Mouse (Mus musculus) embryo, embryonic 10.5 days (tissue): Measurements from ENCODE around the gene Gtf2b.

ENCODE experiments used
- DNase-seq: peaks from one replicate; pipeline ENCODE4 v3.0.0-alpha.2; 2015; ENCODE audit warnings: low spot score

Gene Gtf2b

GRCm38 (mm10) chr3:142764995-142765777 lies at the start of gene Gtf2b:
TSS of gene Gtf2b (plus strand) at chr3:142765045.
- peak; percentile 95 for DNase-seq

- peak; percentile 4 for DNase-seq
Observed at GRCm38 (mm10) chr3:142725481-142725880, 39.4 kb upstream of the Gtf2b start.

DNA sequence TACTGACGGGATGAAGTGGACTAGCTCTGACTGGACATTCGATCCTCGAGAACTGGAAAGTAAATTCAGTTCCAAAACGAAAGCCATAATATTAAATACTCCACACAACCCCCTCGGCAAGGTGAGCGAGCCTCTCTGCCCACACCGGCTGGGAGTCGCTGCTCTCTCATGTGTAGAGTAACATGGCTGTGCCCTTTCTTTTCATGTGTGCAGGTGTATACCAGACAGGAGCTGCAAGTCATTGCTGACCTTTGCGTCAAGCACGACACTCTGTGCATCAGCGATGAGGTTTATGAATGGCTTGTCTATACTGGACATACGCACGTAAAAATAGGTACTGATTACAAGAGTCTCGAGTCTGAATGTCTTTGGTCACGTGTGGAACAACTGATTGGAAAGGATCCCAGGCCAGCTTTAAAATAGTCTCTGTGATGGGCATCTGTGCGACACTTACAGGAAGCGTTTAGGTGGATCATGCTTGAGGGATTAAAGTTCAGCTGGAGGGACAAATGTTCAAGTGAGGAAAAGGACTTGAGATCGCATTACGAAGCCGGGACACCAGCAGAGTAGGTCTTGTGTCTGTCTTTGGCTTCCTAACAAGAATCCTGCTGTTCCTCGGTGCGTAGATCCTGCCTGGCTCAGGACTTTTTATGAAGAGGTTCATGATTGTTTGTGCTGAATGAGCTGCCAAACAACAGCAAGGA lies 38.7 kb upstream of the Gtf2b start:
- DNase-seq = no peak

- no peak for DNase-seq
Observed at GRCm38 (mm10) chr3:142734291-142734690, 30.6 kb upstream of the Gtf2b start.

DNA sequence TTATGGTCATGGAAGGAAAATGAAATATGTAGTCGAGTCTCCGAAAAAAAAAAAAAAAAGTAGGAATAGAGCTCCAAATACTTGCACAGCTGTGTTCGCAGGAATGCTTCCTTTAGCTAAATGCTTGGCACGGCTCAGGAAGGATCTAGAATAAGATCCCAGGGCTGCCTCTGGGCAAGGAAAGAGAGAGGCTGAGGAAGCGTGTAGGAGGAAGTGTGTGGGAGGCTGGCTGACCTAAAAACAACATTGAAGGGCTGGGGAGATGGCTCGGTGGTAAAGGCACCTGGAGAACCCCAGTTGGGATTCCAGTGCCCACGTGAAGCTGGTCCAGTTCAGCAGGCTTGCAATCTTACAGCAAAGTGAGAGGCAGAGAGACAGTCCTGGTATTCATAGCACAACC lies 23.9 kb upstream of the Gtf2b start:
- no peak for DNase-seq

DNA sequence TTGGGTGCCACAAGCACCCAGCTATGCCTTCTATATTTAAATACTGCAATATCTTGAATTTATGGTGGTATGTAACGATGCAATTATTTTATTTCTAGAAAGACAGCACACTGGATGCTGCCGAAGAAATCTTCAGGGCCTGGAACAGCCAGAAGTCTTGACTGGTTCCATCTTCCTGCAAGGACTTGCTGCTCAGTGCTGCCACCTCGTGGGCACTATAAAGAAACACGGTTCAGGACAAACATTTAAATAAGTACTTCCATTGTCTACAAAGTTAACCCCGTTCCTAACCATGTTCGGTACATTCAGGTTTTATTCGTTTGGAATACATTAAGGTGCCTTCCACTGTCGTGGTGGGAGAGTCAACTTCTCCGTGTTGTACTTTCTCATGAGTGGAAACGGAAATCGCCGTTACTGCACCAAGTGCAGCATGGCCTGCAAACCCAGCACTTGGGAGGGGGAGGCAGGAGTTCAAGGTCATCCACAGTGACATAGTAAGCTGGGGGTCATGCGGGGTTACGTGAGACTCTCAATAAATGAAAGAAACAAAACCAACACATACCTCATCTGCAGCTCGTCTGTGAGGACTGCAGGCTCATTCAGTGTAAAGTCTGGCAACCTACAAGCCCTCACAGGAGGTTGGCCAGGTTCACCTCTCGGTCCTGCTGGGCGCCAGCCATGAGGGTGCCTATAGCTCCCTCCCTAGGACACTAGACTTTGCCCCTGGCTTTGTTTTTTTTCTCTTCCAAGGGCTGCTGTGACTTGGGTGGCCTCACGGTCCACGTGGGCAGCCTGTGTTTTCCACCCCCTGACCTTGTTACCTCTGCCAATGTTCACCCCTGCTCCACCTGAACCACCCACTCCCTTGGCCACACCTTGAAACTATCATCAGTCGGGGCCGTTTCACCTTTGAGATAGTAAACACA lies 20.6 kb upstream of the Gtf2b start:
- DNase-seq = peak; percentile 79

DNA sequence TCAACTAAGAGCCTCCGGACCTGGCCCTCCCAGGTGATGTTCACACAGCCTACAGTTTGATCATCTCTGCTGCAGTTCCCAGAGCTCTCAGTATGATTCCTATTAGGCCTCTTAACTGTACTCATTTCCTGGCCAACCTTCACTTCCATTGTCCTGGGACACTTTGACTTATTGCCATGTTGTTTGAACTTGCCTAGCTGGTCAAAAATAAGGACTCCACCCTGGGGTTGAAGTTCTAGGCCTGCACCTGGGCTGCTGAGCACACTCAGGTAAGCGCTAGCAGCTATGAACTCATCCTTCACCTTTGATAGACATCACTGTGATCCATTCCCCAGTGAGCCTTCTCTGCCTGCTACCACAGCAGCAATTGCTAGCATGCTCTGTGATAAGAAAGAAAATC lies 19.8 kb upstream of the Gtf2b start:
- DNase-seq = no peak

GRCm38 (mm10) chr3:142747673-142748072 lies 17.2 kb upstream of the Gtf2b start:
- no peak for DNase-seq

GRCm38 (mm10) chr3:142749131-142749530 lies 15.7 kb upstream of the Gtf2b start:
- DNase-seq = no peak

- DNase-seq = no peak
Observed at GRCm38 (mm10) chr3:142755132-142755867, 9.5 kb upstream of the Gtf2b start.

- no peak for DNase-seq
Observed at GRCm38 (mm10) chr3:142757841-142758240, 7.0 kb upstream of the Gtf2b start.

DNA sequence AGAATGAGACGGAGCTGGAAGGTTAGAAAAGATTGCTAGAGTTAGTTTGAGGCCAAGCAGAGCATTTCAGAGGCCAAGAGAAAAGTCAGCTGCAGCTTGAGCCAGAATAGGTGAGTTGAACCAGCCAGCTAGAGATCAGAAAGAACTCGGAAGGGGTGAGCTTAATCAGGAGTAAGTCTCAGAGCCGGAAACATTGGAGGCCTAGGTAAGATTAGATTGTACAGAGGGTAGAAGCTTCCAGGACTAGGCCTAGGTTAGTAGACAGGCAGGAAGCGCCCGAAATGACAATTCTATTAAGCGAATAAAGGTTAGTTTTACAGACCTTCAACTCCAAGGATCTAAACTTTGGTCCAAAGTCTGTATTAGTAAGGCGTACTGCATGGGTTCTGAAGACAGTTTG lies 6.3 kb upstream of the Gtf2b start:
- DNase-seq = no peak

GRCm38 (mm10) chr3:142760356-142760755 lies 4.5 kb upstream of the Gtf2b start:
- DNase-seq = no peak

GRCm38 (mm10) chr3:142765778-142766165 lies 927 bp downstream of the Gtf2b start:
- no peak for DNase-seq

DNA sequence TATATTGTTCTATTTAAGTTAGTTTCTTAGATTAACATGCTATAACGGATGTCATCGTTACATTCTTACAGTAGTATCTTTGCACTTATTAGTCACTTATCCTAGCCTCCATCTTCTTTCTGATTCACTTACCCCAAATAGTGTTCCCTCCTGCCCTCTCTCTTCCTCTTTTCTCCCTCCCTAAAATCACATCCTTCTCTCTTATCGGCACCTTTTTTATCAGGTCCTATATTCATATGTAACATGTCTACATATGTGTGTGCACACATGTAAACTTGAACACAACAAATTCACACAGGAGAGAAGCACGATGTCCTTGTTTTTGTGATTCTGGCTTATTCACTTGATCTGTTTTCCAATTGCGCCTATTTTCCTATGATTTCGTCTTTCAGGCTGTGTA lies 3.7 kb downstream of the Gtf2b start:
- no peak for DNase-seq

GRCm38 (mm10) chr3:142770518-142770917 lies 5.7 kb downstream of the Gtf2b start:
- no peak for DNase-seq

- DNase-seq = no peak
Observed at GRCm38 (mm10) chr3:142773538-142774191, 8.8 kb downstream of the Gtf2b start.

GRCm38 (mm10) chr3:142777227-142777626 lies 12.4 kb downstream of the Gtf2b start:
- no peak for DNase-seq

DNA sequence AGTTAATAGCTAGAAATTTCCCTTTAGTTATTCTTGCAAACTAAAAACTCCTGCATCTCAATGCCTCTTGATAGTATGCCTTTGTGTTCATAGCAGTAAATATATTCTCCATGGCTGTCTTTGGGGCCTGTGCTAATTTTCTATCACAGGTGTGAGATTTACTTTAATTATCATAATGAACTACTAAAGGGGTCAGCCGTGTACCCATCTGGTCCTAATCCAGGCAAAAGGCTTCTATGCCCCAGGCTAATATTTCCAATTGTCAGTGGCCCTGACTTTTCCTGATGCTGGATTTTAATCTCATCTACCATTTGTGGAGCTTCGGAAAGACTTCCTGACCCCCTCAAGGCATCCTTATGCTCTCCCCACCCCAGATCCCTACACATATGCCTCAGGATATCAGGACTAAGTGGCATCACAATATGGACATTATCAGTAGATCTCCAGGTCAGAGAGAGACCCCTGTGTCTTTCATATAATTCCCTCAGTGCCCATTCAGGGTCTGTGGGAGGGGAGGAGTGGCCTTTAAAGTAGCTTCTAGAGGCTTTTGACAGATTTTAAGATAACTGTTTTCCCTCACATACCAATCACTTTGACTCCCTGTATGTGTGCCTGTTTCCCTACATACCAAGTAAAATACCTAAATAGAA lies 21.7 kb downstream of the Gtf2b start:
- DNase-seq = no peak

GRCm38 (mm10) chr3:142795587-142795986 lies 30.7 kb downstream of the Gtf2b start:
- no peak for DNase-seq

- DNase-seq = no peak
Observed at GRCm38 (mm10) chr3:142811582-142811981, 46.7 kb downstream of the Gtf2b start.
